In genomic region chr13:56770786-56771185, GRCm38 (mm10) we compare ENCODE assay signal across 13 mouse cellular contexts. TPM values are rescaled to one million over a fixed set of nuclear protein-coding genes. Genes with fewer than 3 reads are reported as not detected.
A peak's percentile ranks its signal among the peaks of the same experiment; 100 is the strongest.
DNase-seq lines count a peak whose midpoint lies in the region; ATAC-seq and TF ChIP-seq lines count a peak whose summit lies in the region.
"Had no signal": no experiment of that assay in that cellular context is flagged by ENCODE, and none has a peak within 500 bp of the region (broad histone marks: within the 10 kb centered on the region; RNA-seq: fewer than 3 reads in every experiment).

No protein-coding gene starts in this region.

- no peak for TF ChIP-seq POLR2A in heart, adult 2 months (IDR thresholded peaks at IDR 0.05; ENCODE audit: insufficient read depth, low read depth, low read length)

- no peaks in the 10 kb centered on the region for H3K36me3 ChIP-seq in heart, adult 2 months (ENCODE audit: control insufficient read depth, insufficient read depth, low read length)
- H3K36me3 ChIP-seq in lung, postnatal 0 days (ENCODE audit: insufficient read depth, low read length): no peaks in the 10 kb centered on the region
- H3K36me3 ChIP-seq in forebrain, embryonic 12.5 days (replicated peaks): no peaks in the 10 kb centered on the region
- H3K36me3 ChIP-seq in midbrain, postnatal 0 days (ENCODE audit: insufficient read depth, low read length): no peaks in the 10 kb centered on the region
- H3K36me3 ChIP-seq: liver, embryonic 15.5 days had no signal

- H3K9ac ChIP-seq in heart, adult 2 months (ENCODE audit: low read depth, low read length): no peak overlapping the region
- H3K9ac ChIP-seq in lung, postnatal 0 days (replicated peaks; ENCODE audit: low read depth): no peak overlapping the region
- H3K9ac ChIP-seq in forebrain, embryonic 12.5 days: no peak overlapping the region
- no peak overlapping the region for H3K9ac ChIP-seq in midbrain, postnatal 0 days (replicated peaks; ENCODE audit: low read length, poor library complexity, severe bottlenecking)
- H3K9ac ChIP-seq: liver, embryonic 15.5 days had no signal

- WGBS in heart, adult 2 months: 63% methylated on average over 5 of the region's 5 CpGs
- WGBS in lung, postnatal 0 days: 65% methylated on average over 5 of the region's 5 CpGs
- WGBS in forebrain, embryonic 12.5 days: 67% methylated on average over 5 of the region's 5 CpGs
- WGBS in midbrain, postnatal 0 days: 66% methylated on average over 5 of the region's 5 CpGs

- H3K4me1 ChIP-seq in heart, adult 2 months (ENCODE audit: control insufficient read depth, insufficient read depth, low read length): no peaks in the 10 kb centered on the region
- no peaks in the 10 kb centered on the region for H3K4me1 ChIP-seq in lung, postnatal 0 days (ENCODE audit: insufficient read depth, low read depth, low read length)
- peaks cover 53% of the 10 kb centered on the region for H3K4me1 ChIP-seq in forebrain, embryonic 12.5 days
- H3K4me1 ChIP-seq in midbrain, postnatal 0 days (ENCODE audit: insufficient read depth, low read length): peaks cover 21% of the 10 kb centered on the region
- H3K4me1 ChIP-seq: liver, embryonic 15.5 days had no signal

- H3K9me3 ChIP-seq in lung, postnatal 0 days (ENCODE audit: low read length): no peaks in the 10 kb centered on the region
- no peaks in the 10 kb centered on the region for H3K9me3 ChIP-seq in forebrain, embryonic 12.5 days
- H3K9me3 ChIP-seq in midbrain, postnatal 0 days (ENCODE audit: low read length): no peaks in the 10 kb centered on the region
- H3K9me3 ChIP-seq: liver, embryonic 15.5 days had no signal

- H3K27me3 ChIP-seq in heart, adult 2 months (ENCODE audit: control insufficient read depth, insufficient read depth, low read length): no peaks in the 10 kb centered on the region
- H3K27me3 ChIP-seq in lung, postnatal 0 days (replicated peaks; ENCODE audit: insufficient read depth, low read length): no peaks in the 10 kb centered on the region
- no peaks in the 10 kb centered on the region; the same call in 1 of the 2 replicates for H3K27me3 ChIP-seq in forebrain, embryonic 12.5 days
- no peaks in the 10 kb centered on the region for H3K27me3 ChIP-seq in midbrain, postnatal 0 days (ENCODE audit: insufficient read depth, low read length)
- H3K27me3 ChIP-seq: liver, embryonic 15.5 days had no signal

- no peak for DNase-seq in heart, adult 2 months
- DNase-seq in heart, adult 11 months: no peak
- no peak for DNase-seq in lung, postnatal 0 days (ENCODE audit: low spot score)
- DNase-seq in lung, postnatal 4 days: no peak
- DNase-seq in midbrain, postnatal 0 days (ENCODE audit: low spot score): no peak
- DNase-seq in cerebellum, postnatal 36 days: no peak
- no peak for DNase-seq in cerebellum, adult 11 months

- no peak for TF ChIP-seq EP300 in heart, adult 2 months (IDR thresholded peaks at IDR 0.05; ENCODE audit: insufficient read depth, low read depth, low read length)
- TF ChIP-seq EP300 in lung, postnatal 0 days (IDR thresholded peaks at IDR 0.05): no peak

- no peak overlapping the region for H3K4me3 ChIP-seq in heart, adult 2 months
- H3K4me3 ChIP-seq in lung, postnatal 0 days (ENCODE audit: low read depth, low read length): no peak overlapping the region
- no peak overlapping the region for H3K4me3 ChIP-seq in forebrain, embryonic 12.5 days (replicated peaks)
- no peak overlapping the region for H3K4me3 ChIP-seq in midbrain, postnatal 0 days (ENCODE audit: low read depth, low read length)
- H3K4me3 ChIP-seq: erythroblast, embryonic 14.5 days; liver, embryonic 15.5 days had no signal

- no peaks in the 10 kb centered on the region for H3K79me2 ChIP-seq in heart, adult 2 months (replicated peaks; ENCODE audit: control insufficient read depth, insufficient read depth, low read length)

- TF ChIP-seq CTCF in heart, adult 2 months (IDR thresholded peaks at IDR 0.05): peak; percentile 33
- peak; percentile 31; the same call in 1 of the 2 replicates for TF ChIP-seq CTCF in lung, postnatal 0 days (IDR thresholded peaks at IDR 0.05)
- TF ChIP-seq CTCF in midbrain, postnatal 0 days (IDR thresholded peaks at IDR 0.05): peak; percentile 56

- no peak for ATAC-seq in lung, postnatal 0 days
- ATAC-seq in forebrain, embryonic 12.5 days (ENCODE audit: low FRiP score): no peak
- ATAC-seq in midbrain, postnatal 0 days (ENCODE audit: low FRiP score): no peak
- ATAC-seq: inflammation-experienced regulatory T-cells, adult 6 months had no signal

- intact Hi-C loops in heart, adult 2 months (cut with DNase I): no loop called here

- no peak overlapping the region for H3K27ac ChIP-seq in heart, adult 2 months
- H3K27ac ChIP-seq in lung, postnatal 0 days (ENCODE audit: low read length): no peak overlapping the region
- H3K27ac ChIP-seq in forebrain, embryonic 12.5 days: peak overlapping the region; percentile 89
- 0 out of 2 replicates have a peak overlapping the region, but pooled peaks have one; percentile 12 for H3K27ac ChIP-seq in midbrain, postnatal 0 days (ENCODE audit: low read depth, low read length)
- H3K27ac ChIP-seq: liver, embryonic 15.5 days had no signal

- no peak overlapping the region for H3K4me2 ChIP-seq in lung, postnatal 0 days (replicated peaks; ENCODE audit: low read depth, low read length)
- no peak overlapping the region for H3K4me2 ChIP-seq in forebrain, embryonic 12.5 days
- H3K4me2 ChIP-seq in midbrain, postnatal 0 days (ENCODE audit: low read depth, low read length, poor library complexity, severe bottlenecking): no peak overlapping the region
- H3K4me2 ChIP-seq: liver, embryonic 15.5 days had no signal

RNA-seq across cellular contexts. Expression of gene Gm45623, which starts 17.2 kb away (rescaled TPM):
- total RNA-seq in heart, adult 2 months (2021): not detected
- not detected in 2 replicates for polyA plus RNA-seq in heart, adult 2 months (2012; rRNA removed)
- polyA plus RNA-seq in lung, postnatal 0 days (2015; fragmentation: Nextera tagmentation; extraction: Ambion mirVana): 0.44 and 0.55 TPM in 2 replicates
- 0.22 and 0.38 TPM in 2 replicates for polyA plus RNA-seq in forebrain, embryonic 12.5 days (2016; fragmentation: Nextera tagmentation; extraction: Ambion mirVana)
- total RNA-seq in midbrain, postnatal 0 days (2014; rRNA removed): 7.9 and 11.3 TPM in 2 replicates
- polyA plus RNA-seq in midbrain, postnatal 0 days (2015; fragmentation: Nextera tagmentation; extraction: Ambion mirVana): 2.0 and 2.2 TPM in 2 replicates
- total RNA-seq: common myeloid progenitor, adult 5-6 weeks; megakaryocyte-erythroid progenitor cell, adult 5-6 weeks had no signal
- polyA plus RNA-seq: erythroblast, embryonic 14.5 days; inflammation-experienced regulatory T-cells, adult 6 months; liver, embryonic 15.5 days had no signal

Comparison
In these comparisons a context has a peak if more than half of its experiments do, and no peak if none do; other contexts are left out.
1. H3K27ac ChIP-seq: peak in forebrain, embryonic 12.5 days (single experiment) and midbrain, postnatal 0 days (single experiment); none in heart, adult 2 months (single experiment) and lung, postnatal 0 days (single experiment).
2. Peak in every context shown above with its lines, with median percentiles within 50 percentile points of each other: CTCF ChIP-seq.